Mouse (Mus musculus): Measurements from ENCODE around the gene Nfatc3. TPM values are rescaled to one million over a fixed set of nuclear protein-coding genes. Genes with fewer than 3 reads are reported as not detected.

Gene Nfatc3
- polyA plus RNA-seq, 2 experiments: 2.6 to 10.2 TPM

- Histone ChIP-seq H3K4me1 (replicated peaks; ENCODE audit: control insufficient read depth in 2 of 2, insufficient read depth in 2 of 2, low read length in 1 of 2) (peaks cover 7 to 37% of the 10 kb centered on the region in 2 experiments), H3K36me3 (replicated peaks; ENCODE audit: control insufficient read depth, insufficient read depth, low read depth) (peaks cover 4% of the 10 kb centered on the region; the same call in 1 of the 2 replicates), H3K9ac (replicated peaks) (no peak overlapping the region), H3K9me3 (ENCODE audit: control insufficient read depth, low read length) (no peaks in the 10 kb centered on the region), H3K4me3 (ENCODE audit: insufficient read depth in 1 of 2, low read depth in 2 of 2, low read length in 2 of 2) (no peak overlapping the region), H3K27ac (peak overlapping the region; percentile 79), H3K4me2 (ENCODE audit: low read depth) (peak overlapping the region; percentile 38; the same call in 1 of the 2 replicates), H3K27me3 (ENCODE audit: control insufficient read depth, insufficient read depth, low read length) (no peaks in the 10 kb centered on the region)
- DNase-seq (ENCODE audit: low read depth in 3 of 3, low spot score in 3 of 3): no peak
- TF ChIP-seq CTCF (IDR thresholded peaks at IDR 0.05; ENCODE audit: low read depth) (no peak), EP300 (IDR thresholded peaks at IDR 0.05; ENCODE audit: low read depth) (no peak)
- peak; percentile 64 for ATAC-seq (ENCODE audit: insufficient read depth)
- 59% methylated on average over 5 of the region's 5 CpGs for WGBS (ENCODE audit: insufficient replicate concordance)
Observed at GRCm38 (mm10) chr8:106047854-106048630, 10.6 kb upstream of the Nfatc3 start.

- no peaks in the 10 kb centered on the region for H3K9me3 ChIP-seq (ENCODE audit: control insufficient read depth, low read length)
- peaks cover 7% of the 10 kb centered on the region; the same call in 1 of the 2 replicates for H3K36me3 ChIP-seq (replicated peaks; ENCODE audit: control insufficient read depth, insufficient read depth, low read depth)
- TF ChIP-seq EP300 (IDR thresholded peaks at IDR 0.05; ENCODE audit: low read depth): no peak
- no peak for TF ChIP-seq CTCF (IDR thresholded peaks at IDR 0.05; ENCODE audit: low read depth)
- H3K9ac ChIP-seq (replicated peaks): no peak overlapping the region
- no peak overlapping the region for H3K4me3 ChIP-seq (ENCODE audit: insufficient read depth in 1 of 2, low read depth in 2 of 2, low read length in 2 of 2)
- WGBS (ENCODE audit: insufficient replicate concordance): 81% methylated on average over 6 of the region's 6 CpGs
- no peak overlapping the region for H3K27ac ChIP-seq
- peaks cover 13 to 38% of the 10 kb centered on the region in 2 experiments for H3K4me1 ChIP-seq (replicated peaks; ENCODE audit: control insufficient read depth in 2 of 2, insufficient read depth in 2 of 2, low read length in 1 of 2)
- ATAC-seq (ENCODE audit: insufficient read depth) (no peak), DNase-seq (ENCODE audit: low read depth in 3 of 3, low spot score in 3 of 3) (no peak)
- H3K4me2 ChIP-seq (ENCODE audit: low read depth): no peak overlapping the region
- no peaks in the 10 kb centered on the region for H3K27me3 ChIP-seq (ENCODE audit: control insufficient read depth, insufficient read depth, low read length)
Observed at GRCm38 (mm10) chr8:106049840-106050239, 8.8 kb upstream of the Nfatc3 start.

- Histone ChIP-seq H3K9me3 (ENCODE audit: control insufficient read depth, low read length) (no peaks in the 10 kb centered on the region), H3K4me2 (ENCODE audit: low read depth) (no peak overlapping the region), H3K9ac (replicated peaks) (no peak overlapping the region), H3K4me1 (replicated peaks; ENCODE audit: control insufficient read depth in 2 of 2, insufficient read depth in 2 of 2, low read length in 1 of 2) (peaks cover 13 to 39% of the 10 kb centered on the region in 2 experiments), H3K4me3 (ENCODE audit: insufficient read depth in 1 of 2, low read depth in 2 of 2, low read length in 2 of 2) (no peak overlapping the region), H3K27ac (no peak overlapping the region), H3K36me3 (replicated peaks; ENCODE audit: control insufficient read depth, insufficient read depth, low read depth) (peaks cover 7% of the 10 kb centered on the region; the same call in 1 of the 2 replicates), H3K27me3 (ENCODE audit: control insufficient read depth, insufficient read depth, low read length) (no peaks in the 10 kb centered on the region)
- 71% methylated on average over 3 of the region's 3 CpGs for WGBS (ENCODE audit: insufficient replicate concordance)
- TF ChIP-seq CTCF (IDR thresholded peaks at IDR 0.05; ENCODE audit: low read depth) (no peak), EP300 (IDR thresholded peaks at IDR 0.05; ENCODE audit: low read depth) (no peak)
- DNase-seq (ENCODE audit: low read depth in 3 of 3, low spot score in 3 of 3) (no peak), ATAC-seq (ENCODE audit: insufficient read depth) (no peak)
Observed at GRCm38 (mm10) chr8:106051068-106051467, 7.6 kb upstream of the Nfatc3 start.

GRCm38 (mm10) chr8:106052510-106053089 lies 6.0 kb upstream of the Nfatc3 start:
- DNase-seq (ENCODE audit: low read depth in 3 of 3, low spot score in 3 of 3): no peak

GRCm38 (mm10) chr8:106054190-106054811 lies 4.3 kb upstream of the Nfatc3 start:
- Histone ChIP-seq H3K36me3 (replicated peaks; ENCODE audit: control insufficient read depth, insufficient read depth, low read depth) (peaks cover 7% of the 10 kb centered on the region; the same call in 1 of the 2 replicates), H3K9me3 (ENCODE audit: control insufficient read depth, low read length) (no peaks in the 10 kb centered on the region), H3K9ac (replicated peaks) (no peak overlapping the region), H3K4me1 (replicated peaks; ENCODE audit: control insufficient read depth in 2 of 2, insufficient read depth in 2 of 2, low read length in 1 of 2) (peaks cover 13 to 22% of the 10 kb centered on the region in 2 experiments), H3K27me3 (ENCODE audit: control insufficient read depth, insufficient read depth, low read length) (no peaks in the 10 kb centered on the region), H3K4me2 (ENCODE audit: low read depth) (no peak overlapping the region), H3K27ac (no peak overlapping the region), H3K4me3 (ENCODE audit: insufficient read depth in 1 of 2, low read depth in 2 of 2, low read length in 2 of 2) (no peak overlapping the region)
- 27% methylated on average over 6 of the region's 6 CpGs for WGBS (ENCODE audit: insufficient replicate concordance)
- TF ChIP-seq CTCF (IDR thresholded peaks at IDR 0.05; ENCODE audit: low read depth) (no peak), EP300 (IDR thresholded peaks at IDR 0.05; ENCODE audit: low read depth) (no peak)
- ATAC-seq (ENCODE audit: insufficient read depth) (no peak), DNase-seq (ENCODE audit: low read depth in 3 of 3, low spot score in 3 of 3) (no peak)

More at GRCm38 (mm10) chr8:106052510-106053089, 6.0 kb upstream of the Nfatc3 start:
- no peak for ATAC-seq (ENCODE audit: insufficient read depth)
- H3K9me3 ChIP-seq (ENCODE audit: control insufficient read depth, low read length): no peaks in the 10 kb centered on the region
- peaks cover 13 to 25% of the 10 kb centered on the region in 2 experiments for H3K4me1 ChIP-seq (replicated peaks; ENCODE audit: control insufficient read depth in 2 of 2, insufficient read depth in 2 of 2, low read length in 1 of 2)
- H3K27me3 ChIP-seq (ENCODE audit: control insufficient read depth, insufficient read depth, low read length): no peaks in the 10 kb centered on the region
- no peak overlapping the region for H3K9ac ChIP-seq (replicated peaks)
- H3K4me2 ChIP-seq (ENCODE audit: low read depth): no peak overlapping the region
- no peak overlapping the region for H3K4me3 ChIP-seq (ENCODE audit: insufficient read depth in 1 of 2, low read depth in 2 of 2, low read length in 2 of 2)
- TF ChIP-seq EP300 (IDR thresholded peaks at IDR 0.05; ENCODE audit: low read depth) (no peak), CTCF (IDR thresholded peaks at IDR 0.05; ENCODE audit: low read depth) (no peak)
- no peak overlapping the region for H3K27ac ChIP-seq
- peaks cover 7% of the 10 kb centered on the region; the same call in 1 of the 2 replicates for H3K36me3 ChIP-seq (replicated peaks; ENCODE audit: control insufficient read depth, insufficient read depth, low read depth)
- WGBS (ENCODE audit: insufficient replicate concordance): 77% methylated on average over 9 of the region's 9 CpGs

Data from liver, embryonic 14.5 days (tissue).